Comparison of ENCODE assay signal across 14 mouse cellular contexts in the genomic region with DNA sequence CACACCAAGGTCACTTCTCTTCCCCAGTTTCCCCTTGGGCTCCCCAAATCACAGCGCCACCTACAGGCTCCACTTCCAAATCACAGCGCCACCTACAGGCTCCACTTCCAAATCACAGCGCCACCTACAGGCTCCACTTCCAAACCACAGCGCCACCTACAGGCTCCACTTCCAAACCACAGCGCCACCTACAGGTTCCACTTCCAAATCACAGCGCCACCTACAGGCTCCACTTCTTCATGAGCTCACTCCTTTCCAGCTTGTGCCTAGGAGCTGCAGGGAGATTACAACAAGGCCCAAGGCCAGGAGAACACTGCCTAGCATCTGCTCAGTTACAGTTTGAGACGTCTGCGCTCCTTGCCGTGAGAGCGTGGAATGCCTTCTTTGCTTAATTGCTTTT. TPM values are rescaled to one million over a fixed set of nuclear protein-coding genes. Genes with fewer than 3 reads are reported as not detected.
DNase-seq lines count a peak whose midpoint lies in the region; ATAC-seq and TF ChIP-seq lines count a peak whose summit lies in the region.
"Not testable (repeated sequence)": the region's sequence is repeated elsewhere in the genome, so short reads cannot be mapped to it uniquely, and the experiment has no call there.
"Had no signal": no experiment of that assay in that cellular context is flagged by ENCODE, and none has a peak within 500 bp of the region (broad histone marks: within the 10 kb centered on the region; RNA-seq: fewer than 3 reads in every experiment).

No protein-coding gene starts in this region.

- peak; percentile 56; the same call in 1 of the 2 replicates for ATAC-seq in common myeloid progenitor, adult 5-6 weeks (replicated peaks; ENCODE audit: low read depth, poor library complexity, severe bottlenecking)
- ATAC-seq in heart, postnatal 0 days (ENCODE audit: insufficient read depth, low read depth): not testable (repeated sequence)

- H3K9me3 ChIP-seq in heart, postnatal 0 days (replicated peaks; ENCODE audit: control insufficient read depth, low read length): not testable (repeated sequence)

- H3K27ac ChIP-seq in heart, postnatal 0 days (ENCODE audit: low read depth); olfactory bulb, adult 2 months (ENCODE audit: insufficient read depth, low read depth, low read length): not testable (repeated sequence)

- not testable (repeated sequence) for TF ChIP-seq POLR2A in olfactory bulb, adult 2 months (IDR thresholded peaks at IDR 0.05; ENCODE audit: insufficient read depth, low read depth, low read length)

- peak; percentile 86 for TF ChIP-seq CTCF in heart, postnatal 0 days (IDR thresholded peaks at IDR 0.05; ENCODE audit: low read depth)
- peak; percentile 41 for TF ChIP-seq CTCF in olfactory bulb, adult 2 months (IDR thresholded peaks at IDR 0.05; ENCODE audit: insufficient read depth, low read depth, low read length)

- H3K36me3 ChIP-seq in heart, postnatal 0 days (replicated peaks; ENCODE audit: control insufficient read depth, insufficient read depth, low read length): not testable (repeated sequence)

- WGBS in heart, postnatal 0 days: 89% methylated on average over 10 of the region's 10 CpGs
- 88% methylated on average over 10 of the region's 10 CpGs for WGBS in olfactory bulb, adult 2 months

- H3K4me2 ChIP-seq in heart, postnatal 0 days (ENCODE audit: low read depth, low read length): not testable (repeated sequence)

- not testable (repeated sequence) for H3K9ac ChIP-seq in heart, postnatal 0 days (replicated peaks; ENCODE audit: low read depth, low read length)

- H3K27me3 ChIP-seq in heart, postnatal 0 days (ENCODE audit: control insufficient read depth, insufficient read depth, low read length): not testable (repeated sequence)

- H3K4me3 ChIP-seq in heart, postnatal 0 days (ENCODE audit: low read depth, low read length); olfactory bulb, adult 2 months (ENCODE audit: insufficient read depth, low read depth, low read length): not testable (repeated sequence)

- peak; percentile 42 for DNase-seq in CD4-positive helper T cell, adult 2 months (ENCODE audit: low read depth, low spot score)
- peak; percentile 61 for DNase-seq in T-cell, adult 2 months (ENCODE audit: low spot score)
- DNase-seq in heart, postnatal 0 days (ENCODE audit: low spot score): not testable (repeated sequence)
- peak; percentile 32 to 52 for DNase-seq in kidney, postnatal 4 days
- DNase-seq in lung, postnatal 10 days: peak; percentile 51
- peak; percentile 70 for DNase-seq in testis, postnatal 10 days (ENCODE audit: low spot score)

- not testable (repeated sequence) for H3K4me1 ChIP-seq in heart, postnatal 0 days (ENCODE audit: control insufficient read depth, insufficient read depth); olfactory bulb, adult 2 months (ENCODE audit: control insufficient read depth, insufficient read depth, low read length)

- not testable (repeated sequence) for TF ChIP-seq EP300 in heart, postnatal 0 days (IDR thresholded peaks at IDR 0.05; ENCODE audit: low read depth)

RNA-seq across cellular contexts. Expression of a gene that starts 22.0 kb away (rescaled TPM):
- not detected in 2 replicates for total RNA-seq in common myeloid progenitor, adult 5-6 weeks (2017)
- total RNA-seq in heart, postnatal 0 days (2014; rRNA removed; ENCODE audit: low replicate concordance): not detected in 2 replicates
- 0.22 and 0.26 TPM in 2 replicates for polyA plus RNA-seq in heart, postnatal 0 days (2015; fragmentation: Nextera tagmentation; extraction: Ambion mirVana)
- not detected in 2 replicates for polyA plus RNA-seq in olfactory bulb, adult 2 months (2012; ENCODE audit: insufficient read depth, insufficient read length, low replicate concordance, missing spikeins)
- total RNA-seq: gastrocnemius, postnatal 25 days had no signal
- polyA plus RNA-seq: erythroblast, embryonic 14.5 days had no signal

RNA-seq across cellular contexts. Expression of a gene that starts 55.5 kb away (rescaled TPM):
- not detected in 2 replicates for total RNA-seq in common myeloid progenitor, adult 5-6 weeks (2017)
- total RNA-seq in heart, postnatal 0 days (2014; rRNA removed; ENCODE audit: low replicate concordance): 0.97 and 1.7 TPM in 2 replicates
- polyA plus RNA-seq in heart, postnatal 0 days (2015; fragmentation: Nextera tagmentation; extraction: Ambion mirVana): 0.29 and 0.37 TPM in 2 replicates
- not detected in 2 replicates for polyA plus RNA-seq in olfactory bulb, adult 2 months (2012; ENCODE audit: insufficient read depth, insufficient read length, low replicate concordance, missing spikeins)
- polyA plus RNA-seq: activated CD4-positive, CD25-positive, alpha-beta regulatory T cell, adult 4 months; hindbrain, embryonic 12.5 days; limb, embryonic 13.5 days; midbrain, embryonic 10.5 days had no signal
